Mouse (Mus musculus) heart, embryonic 13.5 days (tissue): ENCODE results near the gene Ttll10. TPM values are rescaled to one million over a fixed set of nuclear protein-coding genes. Genes with fewer than 3 reads are reported as not detected.

Experiments used
- ATAC-seq: fragments of 200-750 bp; cut with Nextera tagmentation; 2 replicates; pipeline ENCODE4 v1.8.0; 2017; ENCODE audit warnings: moderate TSS enrichment; ENCODE audit not compliant: insufficient number of reproducible peaks, low FRiP score, low TSS enrichment; ENCODE audit errors: extremely low read depth
- H3K27ac ChIP-seq: fragments of 300-500 bp; sonication (generic); replicated peaks from 2 replicates; pipeline ENCODE4 v1.5.1; 2015; ENCODE audit warnings: moderate library complexity, mild to moderate bottlenecking, inconsistent platforms
- H3K27me3 ChIP-seq: fragments of 300-500 bp; sonication (generic); replicated peaks from 2 replicates; pipeline ENCODE4 v1.6.1; 2015; ENCODE audit warnings: mild to moderate bottlenecking, inconsistent platforms
- H3K36me3 ChIP-seq: fragments of 300-500 bp; sonication (generic); 2 replicates; pipeline ENCODE4 v1.6.1; 2015; ENCODE audit warnings: mild to moderate bottlenecking, inconsistent platforms
- H3K4me1 ChIP-seq: fragments of 300-500 bp; sonication (generic); 2 replicates; pipeline ENCODE4 v1.6.1; 2015; ENCODE audit warnings: inconsistent platforms
- H3K4me2 ChIP-seq: fragments of 300-500 bp; sonication (generic); 2 replicates; pipeline ENCODE4 v1.6.1; 2015; ENCODE audit warnings: inconsistent platforms, mild to moderate bottlenecking, moderate library complexity
- H3K4me3 ChIP-seq: fragments of 300-500 bp; sonication (generic); 2 replicates; pipeline ENCODE4 v1.5.1; 2015; ENCODE audit warnings: moderate library complexity, mild to moderate bottlenecking, inconsistent platforms
- H3K9ac ChIP-seq: fragments of 300-500 bp; sonication (generic); 2 replicates; pipeline ENCODE4 v1.6.1; 2015; ENCODE audit warnings: inconsistent platforms, mild to moderate bottlenecking, moderate library complexity
- H3K9me3 ChIP-seq: fragments of 300-500 bp; sonication (generic); 2 replicates; pipeline ENCODE4 v1.6.1; 2016; ENCODE audit warnings: inconsistent platforms
- WGBS: fragments of 180-500 bp; shearing (Covaris S2); methylation state at CpG from one replicate; pipeline ENCODE4 v1.1.7; 2015; ENCODE audit warnings: mixed read lengths; 5-methylcytosine and 5-hydroxymethylcytosine counted together
- polyA plus RNA-seq: library from polyadenylated mRNA; unstranded; fragments of >200 nt; fragmentation: Nextera tagmentation; extraction: Ambion mirVana; gene quantifications from 2 replicates; pipeline ENCODE4 v1.2.1, GENCODE M21; 2015

Ttll10 gene
- polyA plus RNA-seq, 1 experiment from 2014 or later, result 0.66 TPM

GRCm38 (mm10) chr4:156085256-156085655, 26.0 kb upstream of the Ttll10 start:
- peaks cover 24% of the 10 kb centered on the region for H3K4me1 ChIP-seq
- no peak for ATAC-seq
- H3K9me3 ChIP-seq, result no peaks in the 10 kb centered on the region
- no peaks in the 10 kb centered on the region for H3K36me3 ChIP-seq
- 72% methylated on average over 8 of the region's 8 CpGs for WGBS
- H3K9ac ChIP-seq, result no peak overlapping the region
- 0 out of 2 replicates have a peak overlapping the region, but pooled peaks have one; percentile 51 for H3K27ac ChIP-seq
- H3K27me3 ChIP-seq, result no peaks in the 10 kb centered on the region; the same call in 1 of the 2 replicates
- no peak overlapping the region for H3K4me2 ChIP-seq
- H3K4me3 ChIP-seq, result no peak overlapping the region

- Histone ChIP-seq H3K9ac (peak overlapping the region; percentile 4; the same call in 1 of the 2 replicates), H3K36me3 (no peaks in the 10 kb centered on the region), H3K4me2 (no peak overlapping the region), H3K4me1 (peaks cover 24% of the 10 kb centered on the region), H3K27ac (peak overlapping the region; percentile 51), H3K4me3 (no peak overlapping the region), H3K9me3 (no peaks in the 10 kb centered on the region), H3K27me3 (no peaks in the 10 kb centered on the region; the same call in 1 of the 2 replicates)
- 55% methylated on average over 9 of the region's 9 CpGs for WGBS
- ATAC-seq, result no peak
These were observed 25.1 kb upstream of the Ttll10 start for GRCm38 (mm10) chr4:156084096-156084879.

GRCm38 (mm10) chr4:156083348-156083747, 24.1 kb upstream of the Ttll10 start:
- H3K27me3 ChIP-seq, result peaks cover under 1% of the 10 kb centered on the region; the same call in 1 of the 2 replicates
- no peak overlapping the region for H3K9ac ChIP-seq
- peaks cover 24% of the 10 kb centered on the region for H3K4me1 ChIP-seq
- H3K9me3 ChIP-seq, result no peaks in the 10 kb centered on the region
- no peaks in the 10 kb centered on the region for H3K36me3 ChIP-seq
- H3K27ac ChIP-seq, result peak overlapping the region; percentile 51; the same call in 1 of the 2 replicates
- H3K4me2 ChIP-seq, result no peak overlapping the region
- 59% methylated on average over 5 of the region's 5 CpGs for WGBS
- no peak overlapping the region for H3K4me3 ChIP-seq
- ATAC-seq, result no peak

GRCm38 (mm10) chr4:156082621-156083234, 23.5 kb upstream of the Ttll10 start:
- Histone ChIP-seq H3K36me3 (no peaks in the 10 kb centered on the region), H3K4me3 (no peak overlapping the region), H3K27ac (peak overlapping the region; percentile 5), H3K27me3 (peaks cover 7% of the 10 kb centered on the region), H3K9me3 (no peaks in the 10 kb centered on the region), H3K4me1 (peaks cover 30% of the 10 kb centered on the region), H3K9ac (no peak overlapping the region), H3K4me2 (no peak overlapping the region)
- ATAC-seq, result no peak
- 58% methylated on average over 4 of the region's 4 CpGs for WGBS

- WGBS, result under 1% methylated on average over 58 of the region's 58 CpGs
- Histone ChIP-seq H3K27me3 (peaks cover 9% of the 10 kb centered on the region), H3K9ac (peak overlapping the region; percentile 76), H3K4me3 (peak overlapping the region; percentile 59), H3K27ac (0 out of 2 replicates have a peak overlapping the region, but pooled peaks have one; percentile 13), H3K36me3 (no peaks in the 10 kb centered on the region), H3K9me3 (no peaks in the 10 kb centered on the region), H3K4me2 (peak overlapping the region; percentile 96), H3K4me1 (peaks cover 25% of the 10 kb centered on the region)
- ATAC-seq, result 0 out of 2 replicates have a peak, but pooled peaks have one; percentile 21
These were observed 18.5 kb upstream of the Ttll10 start for GRCm38 (mm10) chr4:156077499-156078301.

GRCm38 (mm10) chr4:156076911-156077382, 17.7 kb upstream of the Ttll10 start:
- H3K4me2 ChIP-seq, result peak overlapping the region; percentile 96
- H3K27me3 ChIP-seq, result peaks cover 9% of the 10 kb centered on the region
- H3K4me3 ChIP-seq, result peak overlapping the region; percentile 59
- peak overlapping the region; percentile 76 for H3K9ac ChIP-seq
- H3K4me1 ChIP-seq, result peaks cover 23% of the 10 kb centered on the region
- H3K27ac ChIP-seq, result peak overlapping the region; percentile 13; the same call in 1 of the 2 replicates
- H3K36me3 ChIP-seq, result no peaks in the 10 kb centered on the region
- no peaks in the 10 kb centered on the region for H3K9me3 ChIP-seq
- 10% methylated on average over 8 of the region's 8 CpGs for WGBS
- 0 out of 2 replicates have a peak, but pooled peaks have one; percentile 10 for ATAC-seq

GRCm38 (mm10) chr4:156070716-156071115, 11.5 kb upstream of the Ttll10 start:
- peaks cover 9% of the 10 kb centered on the region; the same call in 1 of the 2 replicates for H3K4me1 ChIP-seq
- no peak overlapping the region for H3K4me2 ChIP-seq
- no peaks in the 10 kb centered on the region for H3K9me3 ChIP-seq
- H3K27ac ChIP-seq, result no peak overlapping the region
- no peaks in the 10 kb centered on the region for H3K36me3 ChIP-seq
- no peak overlapping the region for H3K9ac ChIP-seq
- no peaks in the 10 kb centered on the region for H3K27me3 ChIP-seq
- H3K4me3 ChIP-seq, result no peak overlapping the region
- 76% methylated on average over 2 of the region's 2 CpGs for WGBS
- ATAC-seq, result no peak

- no peak overlapping the region for H3K27ac ChIP-seq
- H3K36me3 ChIP-seq, result no peaks in the 10 kb centered on the region
- no peak overlapping the region for H3K4me2 ChIP-seq
- H3K4me1 ChIP-seq, result peaks cover 9% of the 10 kb centered on the region; the same call in 1 of the 2 replicates
- H3K9me3 ChIP-seq, result no peaks in the 10 kb centered on the region
- no peak overlapping the region for H3K9ac ChIP-seq
- 71% methylated on average over 6 of the region's 6 CpGs for WGBS
- H3K4me3 ChIP-seq, result no peak overlapping the region
- ATAC-seq, result no peak
- H3K27me3 ChIP-seq, result no peaks in the 10 kb centered on the region
These were observed 11.1 kb upstream of the Ttll10 start for GRCm38 (mm10) chr4:156070276-156070675.

- Histone ChIP-seq H3K27me3 (no peaks in the 10 kb centered on the region), H3K4me2 (no peak overlapping the region), H3K9me3 (no peaks in the 10 kb centered on the region), H3K36me3 (no peaks in the 10 kb centered on the region), H3K9ac (no peak overlapping the region), H3K27ac (no peak overlapping the region), H3K4me1 (peaks cover 9% of the 10 kb centered on the region; the same call in 1 of the 2 replicates), H3K4me3 (no peak overlapping the region)
- no peak for ATAC-seq
- 87% methylated on average over 8 of the region's 8 CpGs for WGBS
These were observed 10.5 kb upstream of the Ttll10 start for GRCm38 (mm10) chr4:156069701-156070100.

GRCm38 (mm10) chr4:156067256-156067949, 8.2 kb upstream of the Ttll10 start:
- no peaks in the 10 kb centered on the region for H3K27me3 ChIP-seq
- H3K4me3 ChIP-seq, result no peak overlapping the region
- no peaks in the 10 kb centered on the region for H3K9me3 ChIP-seq
- no peaks in the 10 kb centered on the region for H3K36me3 ChIP-seq
- 42% methylated on average over 5 of the region's 5 CpGs for WGBS
- ATAC-seq, result no peak
- H3K4me1 ChIP-seq, result peaks cover 15% of the 10 kb centered on the region; the same call in 1 of the 2 replicates
- H3K9ac ChIP-seq, result no peak overlapping the region
- H3K27ac ChIP-seq, result no peak overlapping the region
- H3K4me2 ChIP-seq, result no peak overlapping the region
